Mouse (Mus musculus): ENCODE measurements around the gene Trim67.
"Not testable (repeated sequence)": the region's sequence is repeated elsewhere in the genome, so short reads cannot be mapped to it uniquely, and the experiment has no call there.

Trim67 gene

DNA sequence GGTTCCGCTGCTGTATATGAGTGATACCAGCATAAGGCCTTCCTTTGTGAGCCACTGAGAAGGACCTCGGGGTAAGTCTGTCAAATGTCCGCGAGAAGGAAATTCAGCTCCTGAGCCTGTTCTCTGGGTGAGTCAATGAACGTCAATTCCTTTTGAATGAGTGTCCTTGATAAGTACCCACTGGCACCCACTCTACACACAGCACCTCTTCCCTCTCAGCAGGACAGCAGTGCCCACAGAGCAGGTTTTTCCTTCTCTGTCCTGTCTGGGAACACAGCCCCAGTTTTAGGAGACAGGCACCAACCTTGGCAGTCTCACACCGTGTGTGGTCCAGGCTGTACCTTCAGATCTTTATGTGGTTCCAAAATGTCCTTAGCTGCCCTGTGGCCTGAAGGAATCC lies 39.0 kb downstream of the Trim67 start:
- DNase-seq (ENCODE audit: low read depth, low spot score), result no peak

DNA sequence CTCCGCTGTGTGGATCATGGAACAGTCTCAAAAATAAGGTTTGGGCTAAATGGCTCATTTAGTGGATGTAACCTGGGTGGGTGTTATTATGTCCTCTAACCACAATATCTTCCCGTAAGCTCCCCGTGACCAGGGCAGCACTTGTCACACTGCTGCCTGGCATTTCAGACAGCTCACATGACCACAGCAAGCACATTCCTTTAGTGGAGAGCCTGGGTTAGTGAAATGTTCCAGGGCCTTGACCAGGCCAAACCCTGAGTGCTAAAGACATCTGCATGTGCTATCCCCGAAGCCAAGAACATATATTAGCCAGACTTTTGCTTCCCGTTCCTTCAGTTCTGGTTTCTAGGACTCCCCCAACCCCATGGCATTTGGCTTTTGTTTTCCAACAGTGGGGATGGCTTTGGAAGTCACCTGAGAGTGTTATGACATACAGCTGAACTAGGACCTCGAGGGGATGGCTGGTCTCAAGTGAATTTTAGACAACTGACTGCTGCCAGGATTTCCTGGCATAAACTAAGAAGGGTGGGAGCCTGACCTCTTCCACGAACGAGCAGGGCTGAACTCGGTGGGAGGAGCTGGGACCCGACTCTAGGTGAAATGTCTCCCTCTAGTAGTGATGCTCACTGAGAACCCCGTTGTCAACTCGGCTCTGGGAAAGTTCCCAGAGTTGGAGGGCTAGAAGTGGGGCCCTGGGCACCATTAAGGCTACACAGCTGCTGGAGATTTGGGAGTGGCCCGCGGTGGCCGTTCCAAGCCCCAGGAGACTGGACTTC lies 40.7 kb downstream of the Trim67 start:
- DNase-seq (ENCODE audit: low read depth, low spot score), result peak; percentile 25

DNA sequence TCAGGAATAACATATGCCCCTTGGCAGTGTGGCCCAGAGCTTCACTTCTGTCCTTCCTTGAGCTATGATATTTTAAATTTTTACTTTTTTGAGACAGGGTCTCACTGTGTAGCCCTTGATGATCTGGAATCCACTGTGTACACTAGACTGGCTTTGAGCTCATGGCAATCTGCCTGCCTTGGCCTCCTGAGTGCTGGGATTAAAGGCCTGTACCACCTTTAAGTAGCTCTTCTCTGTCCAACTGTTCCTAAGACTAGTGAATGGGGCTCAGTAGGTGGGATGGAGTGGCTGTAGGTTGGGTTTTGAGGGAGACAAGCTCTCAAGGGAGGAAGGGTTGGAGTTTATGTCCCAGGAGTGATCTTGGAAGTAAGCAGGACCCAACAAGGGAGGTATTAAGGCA lies 43.0 kb downstream of the Trim67 start:
- no peak for DNase-seq (ENCODE audit: low read depth, low spot score)

DNA sequence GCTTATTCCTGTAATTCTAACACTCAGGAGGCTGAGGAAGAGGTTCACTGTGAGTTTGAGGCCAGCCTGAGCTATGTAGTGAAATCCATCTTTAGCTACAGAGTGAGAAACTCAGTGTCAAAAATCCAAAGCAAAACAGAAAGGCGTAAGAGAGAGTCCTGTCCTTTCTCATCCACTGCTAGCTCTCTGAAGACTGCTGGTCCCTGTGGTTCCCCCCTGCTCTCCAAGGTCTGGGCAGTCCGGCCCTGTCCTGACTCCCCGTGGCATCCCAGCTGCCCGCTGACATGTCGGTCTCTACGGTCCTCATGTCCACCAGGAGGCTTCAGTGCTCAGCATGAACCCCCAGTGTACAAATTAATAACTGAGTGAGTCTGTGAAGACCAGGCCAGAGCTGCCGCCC lies 43.4 kb downstream of the Trim67 start:
- no peak for DNase-seq (ENCODE audit: low read depth, low spot score)

DNA sequence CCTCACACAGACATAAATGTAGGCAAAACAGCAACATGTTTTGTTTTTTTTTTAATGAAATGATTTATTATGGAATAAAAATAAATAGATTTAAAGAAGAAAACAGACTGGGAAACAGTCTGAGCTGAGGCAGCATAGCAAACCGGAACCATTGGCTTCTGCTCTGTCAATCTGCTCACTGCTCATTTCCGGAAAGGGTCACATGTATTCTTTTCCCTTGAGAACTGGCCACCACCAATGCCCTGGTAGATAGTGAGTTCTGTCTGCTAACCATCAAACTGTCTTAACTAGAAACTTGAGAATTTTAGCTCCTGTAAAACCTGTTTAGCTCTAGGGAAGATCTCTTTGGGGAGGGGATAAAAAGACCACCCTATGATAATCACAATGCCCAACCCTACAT lies 44.0 kb downstream of the Trim67 start:
- no peak for DNase-seq (ENCODE audit: low read depth, low spot score)

DNA sequence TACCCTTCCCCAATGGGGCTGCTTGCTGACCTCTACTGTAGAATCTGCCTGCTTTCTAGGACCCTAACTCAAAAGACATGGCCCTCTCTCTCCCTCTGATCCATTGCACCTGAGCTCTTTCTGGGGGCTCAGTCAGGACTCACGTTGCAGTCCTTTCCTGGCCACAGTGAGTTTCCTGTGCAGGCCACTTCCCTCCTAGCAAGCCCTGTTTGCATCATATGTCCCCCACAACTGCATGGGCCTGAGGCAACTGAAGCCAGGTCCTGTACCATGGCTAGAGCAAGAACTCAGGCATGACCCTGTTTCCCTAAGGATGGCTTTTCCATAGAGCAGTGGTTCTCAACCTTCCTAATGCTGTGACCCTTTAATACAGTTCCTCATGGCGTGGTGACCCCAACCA lies 45.1 kb downstream of the Trim67 start:
- no peak for DNase-seq (ENCODE audit: low read depth, low spot score)

DNA sequence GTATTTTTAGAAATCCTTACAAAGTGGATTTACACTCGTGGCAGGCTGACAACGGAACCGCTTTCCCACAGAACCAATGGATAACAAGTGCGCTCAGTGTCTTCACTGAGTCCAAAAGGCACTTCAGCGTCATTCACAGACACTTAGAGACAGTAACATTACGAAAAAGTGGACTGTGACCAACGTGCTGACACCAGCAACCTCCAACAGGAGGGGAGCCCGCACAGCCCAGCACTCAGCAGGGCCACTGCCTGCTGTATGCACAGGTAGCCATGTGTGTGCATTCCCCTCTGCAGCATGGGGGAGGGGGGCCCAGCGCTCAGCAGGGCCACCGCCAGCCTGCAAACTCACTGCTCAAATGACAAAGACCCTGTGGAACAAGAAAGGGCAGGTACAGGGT lies 46.5 kb downstream of the Trim67 start:
- DNase-seq (ENCODE audit: low read depth, low spot score), result no peak

DNA sequence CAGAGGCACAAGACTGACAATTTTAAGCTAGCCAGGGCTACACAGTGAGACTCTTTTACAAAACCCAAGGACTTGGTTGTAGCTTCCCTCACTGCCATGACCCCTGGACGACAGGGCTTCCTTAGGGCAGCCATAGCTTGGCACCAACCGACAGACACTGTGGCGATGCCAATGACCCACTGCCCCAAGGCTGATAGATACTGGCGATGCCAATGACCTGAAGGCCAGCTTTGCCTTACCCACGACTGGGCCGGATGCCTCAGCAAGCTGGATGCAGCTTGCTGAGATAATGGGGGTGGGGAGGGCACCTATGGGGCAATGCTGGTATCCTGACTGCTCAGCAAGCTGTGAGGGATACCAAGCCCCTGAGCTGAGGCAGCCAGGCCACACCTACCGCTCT lies 48.0 kb downstream of the Trim67 start:
- no peak for DNase-seq (ENCODE audit: low read depth, low spot score)

DNA sequence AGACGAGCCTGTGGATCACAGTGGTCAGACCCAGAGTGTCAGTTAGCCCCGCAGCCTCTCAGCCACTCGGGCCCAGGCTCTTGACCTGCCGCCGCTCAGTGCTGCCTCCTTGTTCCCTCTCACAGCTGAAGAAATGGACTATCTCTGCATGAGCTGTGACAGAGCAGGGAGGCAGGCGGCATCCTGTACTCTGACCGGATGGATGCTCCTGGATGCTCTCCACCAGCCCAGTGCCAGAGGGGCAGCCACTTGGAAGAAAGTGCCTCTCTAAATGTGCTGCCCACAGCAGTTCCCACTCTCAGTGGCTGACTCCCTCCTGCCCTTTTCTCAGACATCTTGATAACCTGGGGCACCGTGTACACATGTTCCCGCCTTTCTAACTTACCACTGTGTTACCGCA lies 48.9 kb downstream of the Trim67 start:
- DNase-seq (ENCODE audit: low read depth, low spot score), result no peak

DNA sequence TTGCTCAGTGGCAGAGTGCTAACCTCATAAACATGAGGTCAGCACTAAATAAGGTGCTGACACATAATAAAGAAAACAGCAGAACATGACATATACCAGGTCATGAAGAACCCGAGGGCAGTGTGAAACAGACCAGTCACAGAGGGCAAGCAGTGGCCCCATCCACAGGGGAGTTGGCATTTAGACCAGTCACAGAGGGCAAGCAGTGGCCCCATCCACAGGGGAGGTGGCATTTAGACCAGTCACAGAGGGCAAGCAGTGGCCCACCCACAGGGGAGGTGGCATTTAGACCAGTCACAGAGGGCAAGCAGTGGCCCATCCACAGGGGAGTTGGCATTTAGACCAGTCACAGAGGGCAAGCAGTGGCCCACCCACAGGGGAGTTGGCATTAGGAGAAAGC lies 50.0 kb downstream of the Trim67 start:
- not testable (repeated sequence) for DNase-seq (ENCODE audit: low read depth, low spot score)

DNA sequence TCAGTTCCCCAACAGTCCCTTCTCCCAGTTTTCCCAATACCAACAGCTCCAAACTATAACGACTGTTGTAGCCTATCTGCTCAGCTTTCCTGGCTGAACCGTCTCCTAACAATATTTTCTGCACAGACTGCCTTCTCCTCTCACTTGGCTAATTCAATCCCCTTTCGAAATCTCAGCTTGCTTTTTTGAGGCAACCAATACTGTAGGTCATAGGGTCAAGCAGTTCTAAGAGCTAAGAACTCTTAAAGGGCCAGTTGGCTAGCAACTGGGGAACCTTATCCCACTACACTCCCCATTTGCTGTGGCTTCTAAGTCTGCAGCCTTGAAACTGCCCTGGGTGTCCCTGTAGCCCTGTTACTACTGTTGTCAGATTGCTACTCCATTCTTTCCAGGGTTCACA lies 52.2 kb downstream of the Trim67 start:
- no peak for DNase-seq (ENCODE audit: low read depth, low spot score)

DNA sequence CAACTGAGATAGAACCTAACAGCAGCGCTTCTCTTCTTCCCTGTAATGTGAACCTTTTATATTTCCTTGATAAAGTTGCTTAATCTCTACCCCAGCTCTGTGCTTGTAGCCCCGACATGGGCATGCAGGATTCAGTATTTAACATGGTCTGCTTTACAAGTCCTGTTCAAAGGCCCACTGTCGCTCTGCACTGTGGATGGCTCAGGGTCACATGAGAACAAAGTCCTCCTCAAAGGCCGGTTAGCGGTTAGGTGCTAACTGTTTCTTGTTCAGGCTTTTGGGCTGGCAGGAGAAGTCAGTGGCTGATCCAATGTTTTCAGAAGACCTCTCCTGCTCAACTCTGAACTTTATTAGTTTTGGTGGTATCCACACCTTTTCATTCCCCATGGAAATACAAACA lies 52.7 kb downstream of the Trim67 start:
- no peak for DNase-seq (ENCODE audit: low read depth, low spot score)

DNA sequence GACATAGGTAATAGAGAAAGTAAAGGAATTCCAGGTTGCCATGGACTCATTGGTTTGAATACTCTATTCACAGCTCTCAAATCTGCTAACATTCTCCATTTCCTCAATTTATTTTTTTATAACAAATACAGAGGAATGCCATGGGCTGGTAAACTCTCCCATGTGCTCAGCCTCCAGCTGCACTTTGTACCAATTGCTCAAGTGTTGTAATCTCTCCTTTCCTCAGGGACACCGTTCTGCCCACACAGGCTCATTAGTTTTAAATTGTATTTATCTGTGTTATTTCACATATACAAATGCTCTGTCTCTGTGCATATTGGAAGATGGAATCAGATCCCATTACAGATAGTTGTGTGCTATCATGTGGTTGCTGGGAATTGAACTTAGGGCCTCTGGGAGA lies 60.6 kb downstream of the Trim67 start:
- no peak for DNase-seq (ENCODE audit: low read depth, low spot score)

DNA sequence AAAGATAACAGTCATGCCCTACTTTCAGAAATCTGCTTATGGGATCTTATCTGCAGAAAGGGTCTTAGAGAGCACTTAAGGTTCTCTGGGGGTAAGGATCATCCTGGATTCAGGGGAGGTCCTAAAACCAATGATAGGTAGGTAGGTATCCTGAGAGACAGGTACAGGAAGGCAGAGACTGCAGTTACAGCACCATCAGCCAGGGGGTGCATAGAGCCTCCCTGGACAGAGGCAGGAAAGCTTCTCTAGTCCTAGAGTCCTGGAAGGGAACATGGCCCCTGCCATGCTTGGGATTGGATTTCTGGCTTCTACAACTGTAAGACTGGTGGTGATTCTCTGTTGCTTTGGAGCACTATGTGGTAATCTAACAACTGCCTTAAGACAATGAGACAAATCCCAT lies 66.6 kb downstream of the Trim67 start:
- DNase-seq (ENCODE audit: low read depth, low spot score), result peak; percentile 74

DNA sequence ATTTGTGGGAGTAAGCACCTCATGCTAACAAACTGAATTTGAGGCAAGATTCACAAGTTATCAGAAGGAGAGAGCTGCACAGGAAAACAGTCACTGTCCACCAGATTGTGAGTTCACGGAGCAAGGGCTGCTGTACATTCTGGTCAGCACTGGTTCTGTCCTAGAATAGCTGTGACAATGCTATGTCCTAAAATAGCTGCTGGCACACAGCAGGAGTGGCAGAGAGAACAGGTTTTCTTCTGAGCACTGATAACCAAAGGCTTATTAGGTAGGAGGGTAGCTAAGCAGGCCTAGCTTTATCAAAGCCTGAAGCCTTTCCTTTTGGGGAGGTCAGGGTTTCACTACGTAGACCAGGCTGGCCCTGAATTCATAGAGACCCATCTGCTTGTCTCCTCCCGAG lies 67.3 kb downstream of the Trim67 start:
- DNase-seq (ENCODE audit: low read depth, low spot score), result no peak

DNA sequence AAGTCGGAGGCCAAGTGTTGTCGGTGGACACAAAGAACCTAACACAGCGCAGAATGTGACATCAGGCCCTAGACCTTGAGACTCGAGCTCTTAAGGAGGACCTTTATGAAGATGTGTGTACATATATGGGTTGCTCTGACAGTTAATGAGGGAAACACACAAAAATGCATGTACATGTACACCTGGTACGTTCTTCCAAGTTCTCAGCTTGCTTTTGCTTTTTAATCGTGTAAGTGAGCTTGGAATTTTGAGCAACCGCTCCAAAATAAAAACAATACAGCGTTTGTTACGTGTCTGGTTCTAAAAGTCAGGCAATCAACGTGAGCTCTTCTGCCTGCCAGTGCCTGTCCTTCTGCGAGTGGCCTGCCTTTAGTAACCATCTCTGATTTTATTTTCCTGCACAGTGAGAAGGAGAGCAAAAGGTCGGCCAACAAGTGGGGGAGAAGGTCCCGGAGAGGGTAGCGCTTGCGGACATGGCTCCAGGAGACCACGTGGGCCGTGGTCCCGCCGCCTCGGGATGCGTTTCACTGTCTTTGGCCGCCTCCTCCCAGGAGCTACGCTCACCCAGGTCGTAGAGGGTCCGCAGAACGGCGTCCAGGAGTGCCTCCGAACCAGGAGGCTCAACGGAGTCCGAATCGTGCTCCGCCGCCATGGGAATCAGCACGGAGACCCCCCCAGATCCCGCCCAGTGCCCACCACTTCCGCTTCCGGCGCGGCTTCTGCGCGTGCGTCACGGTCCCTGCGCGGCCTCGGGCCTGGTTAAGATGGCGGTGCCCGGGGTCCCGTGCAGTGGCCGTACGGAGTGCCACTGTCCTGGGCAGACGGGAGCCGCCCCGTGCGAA lies 69.7 kb downstream of the Trim67 start, which contains the start of the genes Gnpat and 2810004N23Rik:
Gene Gnpat, plus strand, starts transcription at position 713 of the 842 bp plus-strand sequence.
Gene 2810004N23Rik, minus strand, starts transcription at position 800 of the 842 bp plus-strand sequence.
- peak; percentile 95 for DNase-seq (ENCODE audit: low read depth, low spot score)

DNA sequence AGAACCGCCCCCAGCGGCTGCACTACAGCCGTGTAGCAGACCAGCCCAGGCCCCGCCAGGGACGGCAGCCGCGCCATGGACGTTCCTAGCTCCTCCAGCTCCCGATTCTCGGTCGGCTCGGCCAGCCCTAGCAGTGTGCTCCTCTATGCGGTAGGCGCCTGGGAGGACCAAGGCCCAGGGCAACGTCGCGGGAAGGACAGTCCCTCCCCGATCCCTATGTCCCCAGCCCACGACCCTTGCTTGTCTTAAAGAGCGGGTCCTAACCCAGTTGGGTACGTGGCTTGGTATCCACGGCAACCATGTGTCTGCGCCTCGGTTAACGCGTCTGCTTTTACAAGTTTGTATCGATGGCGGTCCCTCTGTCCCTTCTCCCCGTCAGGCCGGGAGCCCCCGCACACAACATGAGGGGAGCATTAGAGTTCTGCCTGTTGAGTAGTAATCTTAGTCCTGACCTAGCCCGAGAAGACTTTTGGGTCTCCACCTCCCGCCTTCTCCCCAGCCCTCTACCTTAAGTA lies 70.3 kb downstream of the Trim67 start:
- no peak for DNase-seq (ENCODE audit: low read depth, low spot score)

DNA sequence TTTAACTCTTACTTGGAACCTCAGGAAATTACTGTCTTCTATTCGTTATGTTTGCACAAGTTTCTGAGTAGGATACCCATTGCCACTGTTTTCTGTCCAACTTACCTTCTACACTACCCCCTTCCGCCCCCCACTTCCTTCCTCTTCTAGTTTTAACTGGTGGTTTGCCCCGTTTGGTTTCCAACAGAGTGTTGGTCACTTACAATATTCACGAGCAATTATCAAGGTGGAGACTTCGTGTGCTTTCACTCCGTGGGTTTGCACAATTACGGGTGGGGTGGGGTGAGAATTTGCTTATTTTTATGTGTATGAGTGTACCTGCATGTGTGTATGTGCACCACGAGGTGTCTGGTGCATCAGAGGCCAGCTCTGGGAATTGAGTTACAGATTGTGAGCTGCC lies 70.8 kb downstream of the Trim67 start:
- DNase-seq (ENCODE audit: low read depth, low spot score), result no peak

DNA sequence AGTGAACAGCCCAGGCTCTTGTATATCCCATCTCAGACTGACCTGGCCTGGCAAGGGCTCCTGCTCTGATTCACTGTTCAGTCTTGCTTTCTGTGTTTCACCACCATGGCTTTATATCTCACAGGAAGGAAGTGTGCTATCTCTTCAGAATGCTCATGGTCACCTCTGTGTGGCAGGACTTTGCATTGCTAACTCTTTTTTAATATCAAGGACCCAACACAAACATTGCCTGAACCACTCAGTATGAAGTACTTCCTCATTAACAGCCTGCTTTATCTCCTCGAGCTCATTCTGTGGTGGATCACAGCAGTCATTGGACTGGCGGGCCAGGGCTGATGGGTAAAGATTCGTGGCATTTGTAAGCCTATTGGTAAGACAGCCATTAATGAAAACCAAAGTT lies 73.8 kb downstream of the Trim67 start:
- no peak for DNase-seq (ENCODE audit: low read depth, low spot score)

DNA sequence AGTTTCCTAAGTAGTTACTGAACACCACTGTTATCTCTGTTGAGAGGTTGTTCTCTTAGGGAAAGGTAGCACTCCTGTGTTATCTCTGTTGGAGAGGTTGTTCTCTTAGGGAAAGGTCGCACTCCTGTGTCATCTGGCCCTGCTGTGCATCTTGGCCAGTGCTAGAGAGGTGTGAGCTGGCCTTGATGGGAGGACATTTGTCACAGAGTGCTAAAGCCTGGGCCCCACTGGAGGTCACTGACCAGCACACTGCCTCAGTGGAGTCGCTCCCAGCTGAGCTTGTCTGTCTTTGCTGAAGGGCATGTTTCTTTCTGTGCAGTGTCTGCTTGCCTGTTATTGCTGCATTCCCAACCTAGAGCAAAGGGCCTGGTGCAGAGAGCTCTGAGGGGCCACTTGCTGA lies 74.2 kb downstream of the Trim67 start:
- DNase-seq (ENCODE audit: low read depth, low spot score), result no peak

DNA sequence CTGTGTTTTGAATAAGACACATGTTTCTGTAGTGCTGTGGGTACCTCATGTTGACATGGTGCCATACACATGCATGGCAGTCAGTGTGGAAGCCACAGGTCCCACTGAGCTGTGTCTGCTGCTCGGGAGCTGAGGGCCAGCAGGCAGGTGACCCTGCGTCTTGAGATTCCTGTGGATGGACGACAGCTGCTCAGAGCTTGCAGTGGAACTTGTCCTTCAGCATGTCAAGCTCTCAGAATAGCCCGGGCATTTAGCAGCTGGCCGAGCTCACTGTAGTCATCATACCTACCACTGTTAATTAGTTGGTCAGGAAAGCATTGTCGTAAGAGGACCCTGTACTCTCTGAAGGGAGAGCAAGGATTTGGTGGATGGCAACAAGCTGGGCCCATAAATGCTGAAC lies 76.8 kb downstream of the Trim67 start:
- DNase-seq (ENCODE audit: low read depth, low spot score), result no peak

DNA sequence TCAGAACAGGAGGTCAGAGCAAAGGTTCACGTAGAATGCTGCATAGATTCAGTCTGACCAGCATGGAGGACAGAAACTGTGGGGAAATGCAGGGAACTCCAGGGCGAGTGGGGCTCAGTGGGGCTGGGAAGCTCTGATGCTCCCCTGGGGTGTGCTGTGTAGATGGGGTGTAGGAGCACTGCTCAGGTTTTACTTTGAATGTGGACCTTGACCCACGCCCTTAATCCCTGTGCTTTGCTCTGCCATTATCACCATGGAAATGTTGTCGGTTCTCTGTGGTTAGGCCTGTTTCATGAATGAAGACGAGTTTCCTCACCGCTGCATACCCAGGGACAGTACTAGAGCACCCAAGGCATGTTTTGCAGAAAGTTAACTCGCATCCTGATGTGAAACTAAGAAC lies 78.6 kb downstream of the Trim67 start:
- DNase-seq (ENCODE audit: low read depth, low spot score), result no peak

DNA sequence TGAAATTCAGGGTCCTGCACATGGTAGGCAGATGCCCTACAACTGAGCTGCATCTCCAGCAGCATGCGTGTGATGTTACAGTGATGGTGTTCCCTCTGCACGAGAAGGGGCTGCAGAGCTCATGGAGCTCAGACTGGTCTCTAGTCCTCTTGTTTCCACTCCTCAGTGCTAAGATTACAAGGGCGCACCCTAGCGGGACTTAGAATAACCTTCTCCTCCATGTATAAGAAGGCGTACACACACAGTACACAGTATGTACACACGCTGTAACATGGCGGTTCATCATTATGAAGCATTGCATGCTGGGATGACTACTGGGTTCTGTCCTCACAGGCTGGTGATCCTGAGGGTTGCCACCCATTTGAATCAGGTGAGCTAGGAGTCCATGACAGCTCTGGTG lies 79.2 kb downstream of the Trim67 start:
- peak; percentile 81 for DNase-seq (ENCODE audit: low read depth, low spot score)
